Mouse (Mus musculus) spleen, postnatal 36 days (tissue): ENCODE measurements around the gene Htr2b.

Experiments
- DNase-seq, 2 experiments: peaks; one replicate each; pipeline ENCODE4 v3.0.0; 2022; ENCODE audit warnings: low spot score in 2 of 2, mixed read lengths in 1 of 2

Gene Htr2b

GRCm38 (mm10) chr1:86094413-86094812, 17.4 kb downstream of the Htr2b start:
- DNase-seq: no peak

GRCm38 (mm10) chr1:86076565-86076964, 35.2 kb downstream of the Htr2b start:
- no peak for DNase-seq

- DNase-seq: peak; percentile 85 to 91
Measured at GRCm38 (mm10) chr1:86064271-86064991, 47.3 kb downstream of the Htr2b start, which contains the start of gene Psmd1. TSS of gene Psmd1 (plus strand) at chr1:86064387.

GRCm38 (mm10) chr1:86062523-86062922, 49.2 kb downstream of the Htr2b start:
- no peak for DNase-seq

GRCm38 (mm10) chr1:86058856-86059769, 52.7 kb downstream of the Htr2b start:
- peak; percentile 82 to 87 for DNase-seq

- no peak for DNase-seq
Measured at GRCm38 (mm10) chr1:86056284-86056683, 55.5 kb downstream of the Htr2b start.

- DNase-seq: no peak
Measured at GRCm38 (mm10) chr1:86054943-86055342, 56.8 kb downstream of the Htr2b start.

- no peak for DNase-seq
Measured at GRCm38 (mm10) chr1:86053198-86053921, 58.4 kb downstream of the Htr2b start.
